7 mouse cellular contexts compared by ENCODE assay signal in the genomic region with DNA sequence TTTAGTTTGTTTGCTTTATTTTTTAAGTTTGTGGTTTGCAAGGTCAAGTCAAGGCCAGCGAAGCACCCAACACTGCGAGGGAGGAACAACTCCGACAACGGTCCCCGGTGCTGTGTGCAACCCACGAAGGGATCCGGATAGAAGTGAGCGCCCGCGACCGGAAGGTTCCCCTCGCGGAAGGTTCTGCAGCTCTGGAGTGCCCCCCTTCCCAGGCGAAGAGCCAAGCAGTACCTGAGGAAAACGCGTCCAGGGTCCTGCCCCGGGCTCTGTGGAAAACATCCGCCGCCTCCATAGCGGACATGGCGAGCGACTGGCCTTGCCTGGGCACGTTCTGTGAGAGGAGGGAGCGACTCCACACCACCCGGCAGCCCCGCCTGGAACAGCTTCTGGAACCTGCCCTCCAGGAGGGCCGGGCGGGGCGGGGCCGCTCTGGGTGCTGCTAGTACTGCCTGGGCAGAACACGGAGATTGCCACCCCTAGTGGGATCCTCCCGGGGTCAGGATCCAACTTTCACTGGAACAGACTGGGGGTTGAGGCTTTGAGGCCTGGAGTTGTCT. TPM values are rescaled to one million over a fixed set of nuclear protein-coding genes. Genes with fewer than 3 reads are reported as not detected.
A peak's percentile ranks its signal among the peaks of the same experiment; 100 is the strongest.
DNase-seq lines count a peak whose midpoint lies in the region; ATAC-seq lines count a peak whose summit lies in the region.

Cpped1 (minus strand) TSS at position 411 of the 557 bp plus-strand sequence.

- H3K9ac ChIP-seq in intestine, embryonic 16.5 days (ENCODE audit: low read depth, low read length) = peak within 1 kb of the TSS; percentile 90
- peak within 1 kb of the TSS; percentile 75 for H3K9ac ChIP-seq in midbrain, embryonic 11.5 days (ENCODE audit: low read length)

- peak within 1 kb of the TSS; percentile 66 for H3K4me2 ChIP-seq in intestine, embryonic 16.5 days (ENCODE audit: low read depth, low read length)
- H3K4me2 ChIP-seq in midbrain, embryonic 11.5 days = peak within 1 kb of the TSS; percentile 56

- H3K4me3 ChIP-seq in intestine, embryonic 16.5 days (ENCODE audit: low read length) = peak within 1 kb of the TSS; percentile 77
- peak within 1 kb of the TSS; percentile 63 for H3K4me3 ChIP-seq in midbrain, embryonic 11.5 days (ENCODE audit: low read depth, low read length)

- DNase-seq in adrenal gland, adult 2 months = peak; percentile 95
- peak; percentile 73 for DNase-seq in embryo, embryonic 11.5 days (ENCODE audit: low read depth, low spot score)
- DNase-seq in gastrocnemius, postnatal 36 days = peak; percentile 84 to 92
- DNase-seq in left cerebral cortex, postnatal 36 days (ENCODE audit: low spot score in 2 of 2) = peak; percentile 89
- peak; percentile 98 for DNase-seq in midbrain, embryonic 11.5 days (ENCODE audit: low spot score, missing footprints)
- DNase-seq in skeletal muscle tissue, adult 2 months (ENCODE audit: low read depth, low spot score) = peak; percentile 91

- no peaks in the 10 kb centered on the region for H3K9me3 ChIP-seq in intestine, embryonic 16.5 days (ENCODE audit: control insufficient read depth, low read length)
- H3K9me3 ChIP-seq in midbrain, embryonic 11.5 days (ENCODE audit: control insufficient read depth, low read length) = no peaks in the 10 kb centered on the region

- no peaks in the 10 kb centered on the region for H3K27me3 ChIP-seq in intestine, embryonic 16.5 days (replicated peaks; ENCODE audit: control insufficient read depth, insufficient read depth, low read length)
- H3K27me3 ChIP-seq in midbrain, embryonic 11.5 days (ENCODE audit: control insufficient read depth, insufficient read depth, low read length) = no peaks in the 10 kb centered on the region

- no peaks in the 10 kb centered on the region for H3K36me3 ChIP-seq in intestine, embryonic 16.5 days (ENCODE audit: control insufficient read depth, insufficient read depth, low read length)
- H3K36me3 ChIP-seq in midbrain, embryonic 11.5 days (ENCODE audit: control insufficient read depth, insufficient read depth, low read length) = no peaks in the 10 kb centered on the region

- intact Hi-C loops in gastrocnemius, postnatal 36 days (cut with DNase I) = no loop called here
- intact Hi-C loops in left cerebral cortex, postnatal 36 days (cut with DNase I) = no loop called here

- peak within 1 kb of the TSS; percentile 74 for H3K27ac ChIP-seq in intestine, embryonic 16.5 days (ENCODE audit: low read length)
- 0 out of 2 replicates have a peak within 1 kb of the TSS, but pooled peaks have one; percentile 35 for H3K27ac ChIP-seq in midbrain, embryonic 11.5 days (ENCODE audit: low read depth, low read length)

- peak; percentile 98 for ATAC-seq in intestine, embryonic 16.5 days
- ATAC-seq in midbrain, embryonic 11.5 days (ENCODE audit: low FRiP score) = peak; percentile 97

- WGBS in intestine, embryonic 16.5 days = 0% methylated on average over 32 of the region's 32 CpGs
- under 1% methylated on average over 32 of the region's 32 CpGs for WGBS in midbrain, embryonic 11.5 days

- peaks cover 9% of the 10 kb centered on the region; the same call in 1 of the 2 replicates for H3K4me1 ChIP-seq in intestine, embryonic 16.5 days (ENCODE audit: control insufficient read depth, insufficient read depth, low read length)
- H3K4me1 ChIP-seq in midbrain, embryonic 11.5 days (ENCODE audit: control insufficient read depth, insufficient read depth, low read length) = no peaks in the 10 kb centered on the region

RNA-seq across cellular contexts. Expression of gene Cpped1, which starts in this region (rescaled TPM):
- total RNA-seq in adrenal gland, adult 2 months (2021) = 10 to 100 TPM; 43.0 to 47.0 TPM
- polyA plus RNA-seq in adrenal gland, adult 2 months (2012; rRNA removed) = 25.7 and 28.6 TPM in 2 replicates
- 10 to 100 TPM; 32.0 to 36.7 TPM for total RNA-seq in gastrocnemius, postnatal 36 days (2021)
- polyA plus RNA-seq in intestine, embryonic 16.5 days (2015; fragmentation: Nextera tagmentation; extraction: Ambion mirVana) = 34.2 and 35.9 TPM in 2 replicates
- 10 to 100 TPM; 36.8 to 43.9 TPM for total RNA-seq in left cerebral cortex, postnatal 36 days (2021)
- 16.7 and 17.0 TPM in 2 replicates for polyA plus RNA-seq in midbrain, embryonic 11.5 days (2014; fragmentation: Nextera tagmentation; extraction: Ambion mirVana)

Comparison
In these comparisons a context has a peak if more than half of its experiments do, and no peak if none do; other contexts are left out.
1. Peak in every context shown above with its lines: DNase-seq, ATAC-seq, H3K4me3 ChIP-seq and H3K27ac ChIP-seq.